Mouse (Mus musculus): ENCODE results near the gene Fbrsl1. TPM values are rescaled to one million over a fixed set of nuclear protein-coding genes. Genes with fewer than 3 reads are reported as not detected.

The Fbrsl1 gene
- polyA plus RNA-seq, 1 experiment from 2014 or later: 15.5 TPM

GRCm38 (mm10) chr5:110425187-110425586, 23.1 kb downstream of the Fbrsl1 start:
- no peaks in the 10 kb centered on the region for H3K9me3 ChIP-seq
- no peak overlapping the region for H3K4me3 ChIP-seq
- no peak for ATAC-seq (ENCODE audit: insufficient number of reproducible peaks, insufficient read depth, low FRiP score, low TSS enrichment, low read depth)
- peaks cover 5% of the 10 kb centered on the region; the same call in 1 of the 2 replicates for H3K4me1 ChIP-seq
- no peak overlapping the region for H3K27ac ChIP-seq
- H3K4me2 ChIP-seq: no peak overlapping the region
- WGBS: 80% methylated on average over 4 of the region's 4 CpGs
- no peaks in the 10 kb centered on the region for H3K27me3 ChIP-seq
- H3K9ac ChIP-seq: no peak overlapping the region
- peaks cover 11% of the 10 kb centered on the region; the same call in 1 of the 2 replicates for H3K36me3 ChIP-seq

GRCm38 (mm10) chr5:110424204-110424603, 24.1 kb downstream of the Fbrsl1 start:
- Histone ChIP-seq H3K4me3 (no peak overlapping the region), H3K9ac (no peak overlapping the region), H3K27ac (no peak overlapping the region), H3K4me1 (peaks cover 5% of the 10 kb centered on the region; the same call in 1 of the 2 replicates), H3K9me3 (no peaks in the 10 kb centered on the region), H3K27me3 (no peaks in the 10 kb centered on the region), H3K36me3 (peaks cover 7% of the 10 kb centered on the region; the same call in 1 of the 2 replicates), H3K4me2 (no peak overlapping the region)
- no peak for ATAC-seq (ENCODE audit: insufficient number of reproducible peaks, insufficient read depth, low FRiP score, low TSS enrichment, low read depth)
- 90% methylated on average over 5 of the region's 5 CpGs for whole genome bisulfite sequencing

GRCm38 (mm10) chr5:110421393-110421792, 26.9 kb downstream of the Fbrsl1 start:
- Histone ChIP-seq H3K4me2 (no peak overlapping the region), H3K27me3 (no peaks in the 10 kb centered on the region), H3K4me1 (peaks cover 11% of the 10 kb centered on the region), H3K36me3 (peaks cover 7% of the 10 kb centered on the region; the same call in 1 of the 2 replicates), H3K4me3 (no peak overlapping the region), H3K9me3 (no peaks in the 10 kb centered on the region), H3K9ac (no peak overlapping the region), H3K27ac (no peak overlapping the region)
- 94% methylated on average over 6 of the region's 6 CpGs for WGBS
- ATAC-seq (ENCODE audit: insufficient number of reproducible peaks, insufficient read depth, low FRiP score, low TSS enrichment, low read depth): no peak

- Histone ChIP-seq H3K4me1 (peaks cover 15% of the 10 kb centered on the region), H3K27me3 (no peaks in the 10 kb centered on the region), H3K9me3 (no peaks in the 10 kb centered on the region), H3K4me3 (no peak overlapping the region), H3K36me3 (peaks cover 7% of the 10 kb centered on the region; the same call in 1 of the 2 replicates), H3K9ac (no peak overlapping the region), H3K27ac (no peak overlapping the region), H3K4me2 (no peak overlapping the region)
- 35% methylated on average over 1 of the region's 1 CpGs for WGBS
- no peak for ATAC-seq (ENCODE audit: insufficient number of reproducible peaks, insufficient read depth, low FRiP score, low TSS enrichment, low read depth)
These were observed 27.4 kb downstream of the Fbrsl1 start for GRCm38 (mm10) chr5:110420950-110421349.

GRCm38 (mm10) chr5:110420201-110420600, 28.1 kb downstream of the Fbrsl1 start:
- H3K4me3 ChIP-seq: no peak overlapping the region
- H3K9me3 ChIP-seq: no peaks in the 10 kb centered on the region
- H3K4me2 ChIP-seq: no peak overlapping the region
- H3K36me3 ChIP-seq: peaks cover 8% of the 10 kb centered on the region
- 85% methylated on average over 4 of the region's 4 CpGs for WGBS
- no peaks in the 10 kb centered on the region for H3K27me3 ChIP-seq
- no peak for ATAC-seq (ENCODE audit: insufficient number of reproducible peaks, insufficient read depth, low FRiP score, low TSS enrichment, low read depth)
- H3K4me1 ChIP-seq: peaks cover 16% of the 10 kb centered on the region
- no peak overlapping the region for H3K9ac ChIP-seq
- H3K27ac ChIP-seq: no peak overlapping the region

- H3K9me3 ChIP-seq: no peaks in the 10 kb centered on the region
- no peak for ATAC-seq (ENCODE audit: insufficient number of reproducible peaks, insufficient read depth, low FRiP score, low TSS enrichment, low read depth)
- no peak overlapping the region for H3K27ac ChIP-seq
- no peaks in the 10 kb centered on the region for H3K27me3 ChIP-seq
- peaks cover 17% of the 10 kb centered on the region for H3K4me1 ChIP-seq
- no peak overlapping the region for H3K9ac ChIP-seq
- WGBS: 91% methylated on average over 1 of the region's 1 CpGs
- no peak overlapping the region for H3K4me2 ChIP-seq
- H3K36me3 ChIP-seq: peaks cover 5% of the 10 kb centered on the region; the same call in 1 of the 2 replicates
- H3K4me3 ChIP-seq: no peak overlapping the region
These were observed 29.8 kb downstream of the Fbrsl1 start for GRCm38 (mm10) chr5:110418523-110418911.

- H3K9me3 ChIP-seq: no peaks in the 10 kb centered on the region
- H3K9ac ChIP-seq: no peak overlapping the region
- no peak overlapping the region for H3K27ac ChIP-seq
- 55% methylated on average over 14 of the region's 14 CpGs for WGBS
- H3K36me3 ChIP-seq: peaks cover 5% of the 10 kb centered on the region; the same call in 1 of the 2 replicates
- H3K4me2 ChIP-seq: no peak overlapping the region
- H3K4me1 ChIP-seq: peaks cover 22% of the 10 kb centered on the region
- ATAC-seq (ENCODE audit: insufficient number of reproducible peaks, insufficient read depth, low FRiP score, low TSS enrichment, low read depth): no peak
- H3K27me3 ChIP-seq: no peaks in the 10 kb centered on the region
- no peak overlapping the region for H3K4me3 ChIP-seq
These were observed 30.4 kb downstream of the Fbrsl1 start for GRCm38 (mm10) chr5:110417756-110418522.

- no peak overlapping the region for H3K4me2 ChIP-seq
- ATAC-seq (ENCODE audit: insufficient number of reproducible peaks, insufficient read depth, low FRiP score, low TSS enrichment, low read depth): no peak
- H3K4me3 ChIP-seq: no peak overlapping the region
- peaks cover 5% of the 10 kb centered on the region; the same call in 1 of the 2 replicates for H3K36me3 ChIP-seq
- H3K4me1 ChIP-seq: peaks cover 23% of the 10 kb centered on the region
- WGBS: 11% methylated on average over 7 of the region's 7 CpGs
- H3K27me3 ChIP-seq: no peaks in the 10 kb centered on the region
- no peaks in the 10 kb centered on the region for H3K9me3 ChIP-seq
- no peak overlapping the region for H3K9ac ChIP-seq
- H3K27ac ChIP-seq: no peak overlapping the region
These were observed 31.4 kb downstream of the Fbrsl1 start for GRCm38 (mm10) chr5:110416825-110417401.

- ATAC-seq (ENCODE audit: insufficient number of reproducible peaks, insufficient read depth, low FRiP score, low TSS enrichment, low read depth): no peak
- Histone ChIP-seq H3K4me1 (peaks cover 23% of the 10 kb centered on the region), H3K27me3 (no peaks in the 10 kb centered on the region), H3K9ac (no peak overlapping the region), H3K36me3 (peaks cover 5% of the 10 kb centered on the region; the same call in 1 of the 2 replicates), H3K9me3 (no peaks in the 10 kb centered on the region), H3K4me3 (no peak overlapping the region), H3K27ac (no peak overlapping the region), H3K4me2 (no peak overlapping the region)
- 47% methylated on average over 11 of the region's 13 CpGs for whole genome bisulfite sequencing
These were observed 32.2 kb downstream of the Fbrsl1 start for GRCm38 (mm10) chr5:110415806-110416700.

- H3K4me1 ChIP-seq: peaks cover 23% of the 10 kb centered on the region
- H3K27ac ChIP-seq: no peak overlapping the region
- no peak overlapping the region for H3K4me2 ChIP-seq
- WGBS: 69% methylated on average over 5 of the region's 5 CpGs
- no peak overlapping the region for H3K9ac ChIP-seq
- H3K9me3 ChIP-seq: no peaks in the 10 kb centered on the region
- no peak for ATAC-seq (ENCODE audit: insufficient number of reproducible peaks, insufficient read depth, low FRiP score, low TSS enrichment, low read depth)
- peaks cover 5% of the 10 kb centered on the region; the same call in 1 of the 2 replicates for H3K36me3 ChIP-seq
- no peaks in the 10 kb centered on the region for H3K27me3 ChIP-seq
- no peak overlapping the region for H3K4me3 ChIP-seq
These were observed 33.3 kb downstream of the Fbrsl1 start for GRCm38 (mm10) chr5:110415022-110415421.

GRCm38 (mm10) chr5:110413018-110413417, 35.3 kb downstream of the Fbrsl1 start:
- peaks cover 5% of the 10 kb centered on the region; the same call in 1 of the 2 replicates for H3K36me3 ChIP-seq
- H3K4me3 ChIP-seq: no peak overlapping the region
- H3K9me3 ChIP-seq: no peaks in the 10 kb centered on the region
- H3K4me2 ChIP-seq: no peak overlapping the region
- ATAC-seq (ENCODE audit: insufficient number of reproducible peaks, insufficient read depth, low FRiP score, low TSS enrichment, low read depth): no peak
- H3K27ac ChIP-seq: no peak overlapping the region
- no peaks in the 10 kb centered on the region for H3K27me3 ChIP-seq
- WGBS: 82% methylated on average over 14 of the region's 14 CpGs
- peaks cover 23% of the 10 kb centered on the region for H3K4me1 ChIP-seq
- H3K9ac ChIP-seq: no peak overlapping the region
